Mouse (Mus musculus): ENCODE measurements around the gene Asb16. TPM values are rescaled to one million over a fixed set of nuclear protein-coding genes. Genes with fewer than 3 reads are reported as not detected.

Gene Asb16
- polyA plus RNA-seq, 1 experiment from 2014 or later: 0.06 TPM

GRCm38 (mm10) chr11:102296491-102297472 is 28.2 kb downstream of the Asb16 start, which contains the start of gene Atxn7l3:
Gene Atxn7l3 (minus strand): TSS chr11:102296631.
- peak within 1 kb of the TSS; percentile 83 for H3K4me3 ChIP-seq (replicated peaks)
- WGBS (ENCODE audit: insufficient replicate concordance): under 1% methylated on average over 111 of the region's 125 CpGs
- H3K27ac ChIP-seq (replicated peaks): peak within 1 kb of the TSS; percentile 97
- H3K4me1 ChIP-seq (replicated peaks): peaks cover 47% of the 10 kb centered on the region
- peak within 1 kb of the TSS; percentile 95 for H3K4me2 ChIP-seq
- no peaks in the 10 kb centered on the region for H3K27me3 ChIP-seq
- peak; percentile 92 for ATAC-seq (ENCODE audit: insufficient read depth)
- H3K9ac ChIP-seq: peak within 1 kb of the TSS; percentile 88
- H3K9me3 ChIP-seq (replicated peaks): no peaks in the 10 kb centered on the region
- H3K36me3 ChIP-seq (replicated peaks): peaks cover 28% of the 10 kb centered on the region

- Histone ChIP-seq H3K4me3 (replicated peaks) (peak overlapping the region; percentile 83), H3K4me2 (peak overlapping the region; percentile 95), H3K27ac (replicated peaks) (peak overlapping the region; percentile 97), H3K9ac (peak overlapping the region; percentile 78), H3K27me3 (no peaks in the 10 kb centered on the region), H3K9me3 (replicated peaks) (no peaks in the 10 kb centered on the region), H3K36me3 (replicated peaks) (peaks cover 18% of the 10 kb centered on the region), H3K4me1 (replicated peaks) (peaks cover 47% of the 10 kb centered on the region)
- WGBS (ENCODE audit: insufficient replicate concordance): 17% methylated on average over 27 of the region's 27 CpGs
- peak; percentile 36 for ATAC-seq (ENCODE audit: insufficient read depth)
These were observed 29.3 kb downstream of the Asb16 start for GRCm38 (mm10) chr11:102297577-102298556.

- 9% methylated on average over 1 of the region's 1 CpGs for WGBS (ENCODE audit: insufficient replicate concordance)
- Histone ChIP-seq H3K27me3 (no peaks in the 10 kb centered on the region), H3K4me2 (no peak overlapping the region), H3K4me1 (replicated peaks) (peaks cover 36% of the 10 kb centered on the region), H3K27ac (replicated peaks) (no peak overlapping the region), H3K36me3 (replicated peaks) (no peaks in the 10 kb centered on the region), H3K4me3 (replicated peaks) (no peak overlapping the region), H3K9me3 (replicated peaks) (no peaks in the 10 kb centered on the region), H3K9ac (no peak overlapping the region)
- no peak for ATAC-seq (ENCODE audit: insufficient read depth)
These were observed 31.3 kb downstream of the Asb16 start for GRCm38 (mm10) chr11:102299839-102300238.

GRCm38 (mm10) chr11:102304141-102304540 is 35.6 kb downstream of the Asb16 start:
- H3K27ac ChIP-seq (replicated peaks): no peak overlapping the region
- WGBS (ENCODE audit: insufficient replicate concordance): 66% methylated on average over 2 of the region's 2 CpGs
- ATAC-seq (ENCODE audit: insufficient read depth): no peak
- no peak overlapping the region for H3K4me2 ChIP-seq
- peaks cover 22% of the 10 kb centered on the region for H3K4me1 ChIP-seq (replicated peaks)
- H3K4me3 ChIP-seq (replicated peaks): no peak overlapping the region
- no peaks in the 10 kb centered on the region for H3K9me3 ChIP-seq (replicated peaks)
- H3K36me3 ChIP-seq (replicated peaks): peaks cover 40% of the 10 kb centered on the region
- H3K9ac ChIP-seq: no peak overlapping the region
- H3K27me3 ChIP-seq: no peaks in the 10 kb centered on the region

GRCm38 (mm10) chr11:102305359-102305758 is 36.8 kb downstream of the Asb16 start:
- Histone ChIP-seq H3K36me3 (replicated peaks) (peaks cover 53% of the 10 kb centered on the region), H3K27ac (replicated peaks) (no peak overlapping the region), H3K4me1 (replicated peaks) (peaks cover 29% of the 10 kb centered on the region), H3K9ac (no peak overlapping the region), H3K27me3 (no peaks in the 10 kb centered on the region), H3K4me3 (replicated peaks) (no peak overlapping the region), H3K9me3 (replicated peaks) (no peaks in the 10 kb centered on the region), H3K4me2 (no peak overlapping the region)
- no peak for ATAC-seq (ENCODE audit: insufficient read depth)
- WGBS (ENCODE audit: insufficient replicate concordance): 58% methylated on average over 3 of the region's 3 CpGs

GRCm38 (mm10) chr11:102308104-102308503 is 39.6 kb downstream of the Asb16 start:
- no peak for ATAC-seq (ENCODE audit: insufficient read depth)
- H3K27ac ChIP-seq (replicated peaks): no peak overlapping the region
- H3K4me1 ChIP-seq (replicated peaks): peaks cover 56% of the 10 kb centered on the region
- H3K36me3 ChIP-seq (replicated peaks): peaks cover 80% of the 10 kb centered on the region
- no peak overlapping the region for H3K4me3 ChIP-seq (replicated peaks)
- H3K9ac ChIP-seq: no peak overlapping the region
- no peaks in the 10 kb centered on the region for H3K9me3 ChIP-seq (replicated peaks)
- WGBS (ENCODE audit: insufficient replicate concordance): 64% methylated on average over 9 of the region's 9 CpGs
- H3K27me3 ChIP-seq: no peaks in the 10 kb centered on the region
- no peak overlapping the region for H3K4me2 ChIP-seq

- H3K4me1 ChIP-seq (replicated peaks): peaks cover 58% of the 10 kb centered on the region
- no peaks in the 10 kb centered on the region for H3K9me3 ChIP-seq (replicated peaks)
- peak; percentile 92 for ATAC-seq (ENCODE audit: insufficient read depth)
- H3K9ac ChIP-seq: peak overlapping the region; percentile 46
- peaks cover 89% of the 10 kb centered on the region for H3K36me3 ChIP-seq (replicated peaks)
- peak overlapping the region; percentile 55 for H3K4me3 ChIP-seq (replicated peaks)
- H3K27ac ChIP-seq (replicated peaks): peak overlapping the region; percentile 74
- no peaks in the 10 kb centered on the region for H3K27me3 ChIP-seq
- under 1% methylated on average over 27 of the region's 27 CpGs for WGBS (ENCODE audit: insufficient replicate concordance)
- H3K4me2 ChIP-seq: peak overlapping the region; percentile 78
These were observed 40.4 kb downstream of the Asb16 start for GRCm38 (mm10) chr11:102308979-102309378.

- Histone ChIP-seq H3K4me2 (peak overlapping the region; percentile 78), H3K4me3 (replicated peaks) (peak overlapping the region; percentile 55), H3K27ac (replicated peaks) (peak overlapping the region; percentile 74), H3K9ac (peak overlapping the region; percentile 45), H3K36me3 (replicated peaks) (peaks cover 98% of the 10 kb centered on the region), H3K9me3 (replicated peaks) (no peaks in the 10 kb centered on the region), H3K4me1 (replicated peaks) (peaks cover 66% of the 10 kb centered on the region), H3K27me3 (no peaks in the 10 kb centered on the region)
- ATAC-seq (ENCODE audit: insufficient read depth): no peak
- 75% methylated on average over 22 of the region's 22 CpGs for WGBS (ENCODE audit: insufficient replicate concordance)
These were observed 41.5 kb downstream of the Asb16 start for GRCm38 (mm10) chr11:102309821-102310617.

- Histone ChIP-seq H3K36me3 (replicated peaks) (peaks cover 97% of the 10 kb centered on the region), H3K27ac (replicated peaks) (peak overlapping the region; percentile 49; the same call in 1 of the 2 replicates), H3K9ac (0 out of 2 replicates have a peak overlapping the region, but pooled peaks have one; percentile 6)
These were observed 42.5 kb downstream of the Asb16 start for GRCm38 (mm10) chr11:102310768-102311695.

More at GRCm38 (mm10) chr11:102310768-102311695, 42.5 kb downstream of the Asb16 start:
- Histone ChIP-seq H3K27me3 (no peaks in the 10 kb centered on the region), H3K4me1 (replicated peaks) (peaks cover 73% of the 10 kb centered on the region), H3K4me3 (replicated peaks) (peak overlapping the region; percentile 11; the same call in 1 of the 2 replicates), H3K9me3 (replicated peaks) (no peaks in the 10 kb centered on the region), H3K4me2 (peak overlapping the region; percentile 78)
- ATAC-seq (ENCODE audit: insufficient read depth): no peak
- WGBS (ENCODE audit: insufficient replicate concordance): 59% methylated on average over 38 of the region's 38 CpGs

All from liver, embryonic 15.5 days (tissue).